Mouse (Mus musculus): ENCODE results near the gene Olfr1275.

DNA sequence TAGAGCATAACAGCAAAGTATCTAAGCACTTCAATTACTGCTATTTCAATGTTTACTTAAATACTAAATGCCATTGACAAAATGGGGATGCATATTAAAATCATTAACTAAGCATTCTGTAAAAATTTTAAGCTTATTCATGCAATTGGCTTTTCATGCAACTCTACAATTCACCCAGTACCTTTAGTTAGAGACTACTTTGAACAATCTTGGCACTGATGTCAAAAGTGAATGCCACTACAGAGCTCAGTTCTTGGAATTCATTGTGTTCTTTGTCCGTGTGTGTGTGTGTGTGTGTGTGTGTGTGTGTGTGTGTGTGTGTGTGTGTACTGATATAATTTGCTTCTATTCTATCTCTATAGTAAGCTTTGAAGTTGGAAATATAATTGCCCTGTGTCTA is at the start of gene Olfr1275:
- TF ChIP-seq POLR2A (IDR thresholded peaks at IDR 0.05; ENCODE audit: insufficient read depth, low read depth, low read length) (no peak), CTCF (IDR thresholded peaks at IDR 0.05) (no peak), EP300 (IDR thresholded peaks at IDR 0.05; ENCODE audit: insufficient read depth, low read depth, low read length) (no peak)

Measured in heart, adult 2 months (tissue).